Mouse (Mus musculus): ENCODE results near the gene Hexb.
A peak's percentile ranks its signal among the peaks of the same experiment; 100 is the strongest.

Gene Hexb

DNA sequence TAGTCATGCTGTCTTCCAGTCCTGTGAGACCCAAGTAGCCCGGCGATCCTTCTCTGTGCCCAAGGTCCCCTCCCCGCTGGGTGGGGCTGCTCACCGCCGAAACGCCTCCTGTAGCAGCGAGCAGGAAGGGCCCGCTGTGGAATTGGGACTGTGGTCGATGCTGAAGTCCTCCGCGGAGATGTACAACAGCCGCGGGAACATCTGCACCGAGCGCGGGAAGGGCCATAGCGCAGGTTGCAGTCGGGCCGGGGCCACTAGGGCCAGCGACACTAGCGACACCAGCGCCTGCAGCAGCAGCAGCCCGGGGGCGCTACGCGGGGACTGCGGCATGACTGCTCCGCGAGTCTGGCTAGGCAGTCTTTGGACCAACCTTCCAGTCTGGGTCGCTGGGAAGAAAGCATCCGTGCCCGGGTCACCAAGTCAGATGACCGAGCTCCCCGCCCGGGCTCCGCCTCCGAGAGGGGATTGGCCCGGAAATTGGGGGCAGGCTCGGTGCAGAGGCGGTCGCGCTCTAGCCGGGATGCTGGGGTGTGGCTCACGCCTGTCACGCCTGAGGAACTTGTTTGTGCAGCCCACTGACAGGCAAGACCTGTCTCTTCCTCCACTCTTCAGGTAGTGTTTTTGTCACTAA is at the start of gene Hexb:
Hexb (minus strand) TSS at position 426 of the 631 bp plus-strand sequence.
- DNase-seq: peak; percentile 84 to 88

DNA sequence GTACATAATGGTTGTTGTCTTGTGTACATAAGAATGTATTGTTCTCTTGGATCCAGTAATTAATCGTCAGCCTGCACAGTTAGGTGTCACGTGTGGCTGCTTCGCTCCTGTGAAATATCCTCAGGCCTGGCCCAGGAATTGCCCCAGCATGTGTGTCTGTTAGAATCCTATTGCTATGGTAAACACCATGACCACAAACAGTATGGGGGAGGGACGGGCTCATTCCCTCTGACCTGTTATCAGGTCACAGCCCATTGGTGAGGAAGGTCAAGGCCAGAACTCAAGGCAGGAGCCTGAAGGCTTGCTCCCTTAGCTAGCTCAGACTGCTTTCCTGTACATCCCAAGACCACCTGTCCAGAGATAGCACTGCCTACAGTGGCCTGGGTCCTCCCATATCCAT is 49.6 kb upstream of the Hexb start:
- DNase-seq: no peak

GRCm38 (mm10) chr13:97246217-97246616 is 48.1 kb upstream of the Hexb start:
- DNase-seq: peak in 1 of 2 experiments; percentile 24

DNA sequence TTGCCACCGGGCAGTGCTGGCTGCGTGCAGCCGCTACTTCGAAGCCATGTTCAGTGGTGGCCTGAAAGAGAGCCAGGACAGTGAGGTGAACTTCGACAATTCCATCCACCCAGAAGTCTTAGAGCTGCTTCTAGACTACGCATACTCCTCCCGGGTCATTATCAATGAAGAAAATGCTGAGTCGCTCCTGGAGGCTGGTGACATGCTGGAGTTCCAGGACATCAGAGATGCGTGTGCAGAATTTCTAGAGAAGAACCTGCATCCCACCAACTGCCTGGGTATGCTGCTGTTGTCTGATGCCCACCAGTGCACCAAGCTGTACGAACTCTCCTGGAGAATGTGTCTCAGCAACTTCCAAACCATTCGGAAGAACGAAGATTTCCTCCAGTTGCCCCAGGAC is 47.0 kb upstream of the Hexb start:
- no peak for DNase-seq

- DNase-seq: no peak
These were observed 46.6 kb upstream of the Hexb start for GRCm38 (mm10) chr13:97244712-97245105.

DNA sequence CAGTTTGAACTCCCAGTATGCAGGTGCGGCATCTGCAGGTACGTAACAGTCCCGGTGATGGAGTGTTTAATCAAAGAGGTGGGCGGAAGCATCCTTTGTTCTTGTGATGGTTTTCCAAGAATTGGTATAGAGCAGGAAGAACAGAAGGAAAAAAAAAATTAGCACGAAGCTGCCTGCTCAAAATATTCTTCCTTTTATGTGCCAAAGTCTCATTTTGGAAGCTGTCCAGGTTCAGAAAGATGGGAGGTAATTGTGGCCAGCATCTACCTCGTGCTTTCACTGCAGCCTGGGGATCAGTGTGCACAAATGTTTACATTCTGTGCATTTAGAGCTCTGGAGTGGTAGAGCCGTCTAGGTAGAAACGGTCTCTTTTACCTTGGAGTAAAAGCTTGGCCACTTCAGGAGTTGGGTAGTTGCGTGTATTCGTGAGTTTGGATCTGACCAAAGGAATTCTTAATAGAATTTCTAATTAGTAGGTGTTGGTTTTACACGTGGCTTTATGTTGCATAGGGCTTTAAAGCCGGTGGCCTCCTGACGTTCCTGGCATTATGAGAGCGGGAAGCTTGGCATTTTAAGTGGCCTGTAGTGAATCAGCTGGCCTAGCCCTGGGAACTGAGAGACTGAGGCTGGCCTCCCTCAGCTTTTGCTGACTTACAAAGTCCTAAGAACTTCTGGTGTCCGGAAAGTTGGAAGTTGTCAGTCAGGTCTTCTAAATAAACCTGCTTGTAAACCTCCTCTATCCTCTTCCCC is 46.0 kb upstream of the Hexb start:
- no peak for DNase-seq

DNA sequence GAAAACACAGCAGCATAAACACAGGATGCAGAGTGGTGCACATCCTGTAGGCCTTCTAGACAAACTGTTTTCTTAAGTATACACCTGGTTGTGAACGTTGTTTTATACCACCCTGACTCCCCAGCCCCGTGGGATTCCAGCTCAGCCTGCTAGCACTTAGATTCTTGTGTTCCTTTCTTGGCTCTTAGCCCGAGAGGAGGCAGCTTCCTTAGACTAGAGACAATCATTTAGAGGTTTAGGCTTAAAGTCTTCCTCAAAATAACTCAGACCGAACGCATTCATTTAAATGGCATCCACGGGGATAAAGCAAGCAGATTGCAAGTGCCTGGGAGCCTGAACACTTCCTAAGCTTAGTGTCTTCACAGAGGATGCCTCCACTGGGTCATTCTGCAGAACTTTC is 44.6 kb upstream of the Hexb start:
- DNase-seq: no peak

GRCm38 (mm10) chr13:97241787-97242280 is 43.7 kb upstream of the Hexb start:
- no peak for DNase-seq

DNA sequence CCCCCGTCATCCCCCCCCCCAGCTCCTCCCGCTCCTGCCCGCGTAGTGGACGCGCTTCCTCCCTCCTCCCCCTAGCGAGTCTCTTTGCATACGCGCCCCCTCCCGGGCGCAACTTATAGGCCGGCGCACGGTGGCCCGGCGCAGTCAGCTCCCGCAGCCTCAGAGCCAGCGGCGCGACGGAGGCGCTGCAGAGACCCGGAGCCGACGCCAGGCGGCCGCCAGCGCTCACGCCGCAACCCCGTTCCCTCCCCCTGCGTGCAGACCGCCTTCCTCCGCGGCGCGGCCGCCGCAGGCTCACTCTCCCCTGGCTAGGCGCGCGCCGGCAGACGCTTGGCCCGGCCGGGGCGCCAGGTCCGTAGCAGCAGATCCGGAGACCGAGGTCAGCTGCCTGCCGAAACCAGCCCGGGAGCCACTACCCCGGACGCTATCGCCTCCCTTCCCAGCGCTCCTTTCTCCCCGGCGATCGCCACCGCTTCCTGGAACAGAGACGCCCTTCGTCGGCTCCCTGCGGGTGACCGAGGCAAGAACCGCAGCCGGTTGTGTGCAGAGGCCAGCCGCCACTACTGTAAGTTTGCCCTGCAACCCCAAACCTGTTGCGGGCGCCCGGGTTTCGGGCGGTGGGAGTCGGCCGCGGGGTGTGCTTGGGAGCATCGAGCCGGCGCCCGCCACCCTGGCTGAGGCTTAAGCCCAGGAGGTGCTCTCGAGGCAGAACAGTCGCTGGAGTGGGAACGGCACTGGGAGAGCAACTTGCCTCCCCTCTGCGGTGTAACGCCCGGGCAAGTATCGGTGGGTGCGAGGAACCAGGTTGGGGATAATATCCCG is 43.0 kb upstream of the Hexb start, which contains the start of gene Enc1:
Enc1 (plus strand) TSS at position 141 of the 822 bp plus-strand sequence.
- peak; percentile 64 to 76 for DNase-seq

GRCm38 (mm10) chr13:97240279-97240964 is 42.3 kb upstream of the Hexb start:
- DNase-seq: peak; percentile 51 to 54

DNA sequence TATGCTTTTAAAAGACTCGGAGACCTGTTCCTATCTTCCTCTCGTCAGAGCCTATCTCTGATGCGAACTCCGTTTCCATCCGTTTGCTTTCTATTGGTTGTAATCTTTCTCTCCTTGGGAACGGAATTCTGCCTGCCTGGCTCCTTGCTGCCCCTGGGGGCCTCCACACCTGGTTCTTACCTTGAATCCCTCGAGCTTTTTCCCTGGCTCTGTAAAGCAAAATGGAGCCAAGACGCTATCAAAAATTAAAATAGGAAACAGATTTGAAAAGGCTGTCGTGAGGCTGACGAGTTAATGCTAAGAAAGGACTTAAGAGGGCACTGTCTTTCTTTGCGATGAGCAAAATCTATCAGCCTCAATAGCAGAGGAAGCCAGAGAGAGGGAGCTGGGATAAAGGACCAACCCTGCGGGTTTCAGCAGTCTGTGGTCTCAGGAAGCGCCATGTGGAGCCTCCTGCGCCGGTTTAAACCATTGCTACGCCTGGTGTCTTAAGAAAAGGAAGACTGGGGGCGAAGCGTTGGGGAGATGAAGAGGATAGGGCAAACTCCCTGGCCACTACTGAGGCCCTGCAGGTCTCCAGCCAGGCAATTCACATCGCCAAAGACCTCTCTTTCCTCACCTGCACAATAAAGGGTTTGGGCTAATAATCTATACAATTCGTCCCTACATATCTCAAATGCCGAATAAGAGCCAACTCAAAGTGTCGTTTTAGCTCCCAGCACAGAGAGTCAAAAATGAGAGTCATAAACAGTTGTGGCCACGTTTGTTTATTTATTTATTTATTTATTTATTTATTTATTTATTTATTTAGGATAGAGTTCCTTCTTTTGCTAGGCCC is 41.4 kb upstream of the Hexb start:
- DNase-seq: peak; percentile 41

GRCm38 (mm10) chr13:97238181-97238981 is 40.2 kb upstream of the Hexb start:
- no peak for DNase-seq

DNA sequence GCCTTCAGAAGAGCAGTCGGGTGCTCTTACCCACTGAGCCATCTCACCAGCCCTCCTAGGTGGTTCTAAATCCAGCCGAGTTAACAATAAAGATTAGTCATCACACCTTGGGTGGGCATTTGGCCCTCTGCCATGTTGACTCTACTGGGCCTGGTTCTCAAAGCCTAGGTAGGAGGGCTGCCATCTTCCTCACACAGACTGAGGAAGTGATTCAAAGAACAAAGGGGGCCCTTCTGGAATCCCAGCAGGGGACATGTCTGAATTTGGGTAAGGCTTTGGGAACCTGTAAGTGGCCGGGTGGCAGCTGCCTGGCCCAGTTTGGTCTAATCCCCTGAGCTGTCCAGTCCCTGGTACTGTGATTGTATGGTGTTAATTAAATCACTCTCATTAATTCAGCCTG is 39.5 kb upstream of the Hexb start:
- DNase-seq: no peak

- no peak for DNase-seq
These were observed 37.8 kb upstream of the Hexb start for GRCm38 (mm10) chr13:97235911-97236310.

DNA sequence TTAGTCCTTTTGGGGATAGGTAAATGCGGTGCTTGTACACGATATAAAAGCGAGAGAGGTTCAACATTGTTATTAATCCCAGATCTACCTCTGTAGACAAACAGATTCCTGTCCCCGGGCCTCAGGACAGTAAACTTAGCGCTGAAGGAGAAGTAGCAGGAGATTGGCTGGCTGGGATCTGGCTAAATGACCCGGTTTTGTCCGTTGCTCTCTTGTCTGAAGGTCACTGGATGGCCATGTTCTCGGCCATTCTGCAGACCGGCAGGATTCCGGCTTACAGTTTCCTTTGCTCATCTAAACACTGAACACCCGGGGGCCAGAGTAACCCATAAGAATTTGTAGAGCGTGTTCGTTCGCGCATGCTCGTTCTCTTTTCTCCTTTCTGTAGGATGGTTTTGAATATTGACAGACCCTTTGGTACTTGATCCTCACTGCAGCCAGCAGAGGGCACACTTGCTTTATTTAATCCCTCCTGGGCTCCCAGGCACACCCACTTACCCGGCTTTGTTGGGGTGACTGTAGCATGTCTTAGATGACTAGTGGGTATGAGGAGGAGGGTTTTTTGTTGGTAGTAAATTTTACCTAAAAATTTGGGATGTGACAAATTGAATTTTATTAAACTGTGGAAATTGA is 36.7 kb upstream of the Hexb start:
- DNase-seq: peak; percentile 79 to 88

DNA sequence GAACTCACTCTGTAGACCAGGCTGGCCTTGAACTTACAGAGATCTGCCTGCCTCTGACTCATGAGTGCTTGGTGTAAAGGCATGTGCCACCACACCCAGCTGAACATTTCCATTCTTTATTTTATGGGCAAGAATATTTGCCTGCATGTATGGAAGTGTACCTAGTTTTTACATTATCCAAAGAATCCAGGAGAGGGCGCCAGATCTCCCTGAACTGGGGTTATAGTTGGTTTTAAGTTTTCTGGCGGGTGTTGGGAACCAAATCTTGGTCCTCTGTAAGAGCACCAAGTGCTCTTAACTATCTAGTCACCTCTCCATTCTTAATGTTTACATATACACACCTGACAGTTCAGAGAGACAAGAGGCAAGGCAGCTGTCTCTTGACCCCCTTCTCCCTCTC is 34.9 kb upstream of the Hexb start:
- DNase-seq: no peak

GRCm38 (mm10) chr13:97230101-97230500 is 31.9 kb upstream of the Hexb start:
- no peak for DNase-seq

- no peak for DNase-seq
These were observed 29.6 kb upstream of the Hexb start for GRCm38 (mm10) chr13:97227795-97228194.

GRCm38 (mm10) chr13:97225130-97225529 is 27.0 kb upstream of the Hexb start:
- no peak for DNase-seq

DNA sequence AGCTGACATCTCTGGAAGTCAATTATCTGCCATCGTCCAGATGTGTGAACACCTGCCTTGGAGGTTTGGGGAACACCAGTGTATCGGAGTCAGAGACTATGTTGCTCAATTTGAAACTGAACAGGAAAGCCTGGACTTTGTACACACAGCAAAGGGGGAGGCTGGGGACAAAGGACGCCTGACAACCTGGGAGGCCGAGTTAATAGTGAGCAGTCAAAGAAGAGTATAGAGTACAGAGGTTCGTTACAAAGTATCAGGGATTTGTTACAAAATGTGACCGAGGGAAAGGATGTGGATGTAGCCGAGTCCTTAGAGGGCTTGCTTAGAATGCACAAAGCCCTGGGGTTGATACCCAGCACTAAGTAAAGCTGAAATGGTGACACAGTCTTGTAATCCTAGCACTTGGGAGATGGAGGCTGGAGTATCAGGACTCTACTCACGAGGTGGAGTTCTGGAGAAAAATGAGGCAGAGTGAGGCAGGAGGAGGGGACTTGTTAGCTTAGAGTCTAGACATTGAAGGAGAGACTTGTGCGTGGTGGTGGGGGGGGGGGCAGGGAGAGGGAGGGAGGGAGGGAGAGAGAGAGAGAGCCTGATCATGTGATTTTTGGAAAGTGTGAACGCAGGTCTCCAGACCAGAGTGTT is 26.3 kb upstream of the Hexb start:
- no peak for DNase-seq
